Mouse (Mus musculus): ENCODE results near the gene Gfpt1. TPM values are rescaled to one million over a fixed set of nuclear protein-coding genes. Genes with fewer than 3 reads are reported as not detected.

Gfpt1 gene
- 29.2 TPM for polyA plus RNA-seq (2015; fragmentation: Illumina TruSeq; extraction: RNeasy Lipid Tissue Mini Kit (QIAGEN cat#74804); ENCODE audit: low read depth, low replicate concordance)

GRCm38 (mm10) chr6:87042337-87043130 lies at the start of gene Gfpt1:
TSS of gene Gfpt1 (plus strand) at chr6:87042846.

GRCm38 (mm10) chr6:87008887-87009286 lies 33.8 kb upstream of the Gfpt1 start, which contains the start of gene Nfu1:
TSS of gene Nfu1 (plus strand) at chr6:87009236.

GRCm38 (mm10) chr6:87104123-87104796 lies 61.6 kb downstream of the Gfpt1 start, which contains the start of gene D6Ertd527e:
TSS of gene D6Ertd527e (plus strand) at chr6:87104746.

Other genes with a start within 250 kb of the Gfpt1 start
- 5.2 TPM for gene Anxa4, start 249.3 kb upstream of the Gfpt1 start, polyA plus RNA-seq (2015; fragmentation: Illumina TruSeq; extraction: RNeasy Lipid Tissue Mini Kit (QIAGEN cat#74804); ENCODE audit: low read depth, low replicate concordance)
- gene Aak1, start 193.3 kb upstream of the Gfpt1 start, polyA plus RNA-seq (2015; fragmentation: Illumina TruSeq; extraction: RNeasy Lipid Tissue Mini Kit (QIAGEN cat#74804); ENCODE audit: low read depth, low replicate concordance) = 182 TPM
- 98.6 TPM for gene Nfu1, start 33.6 kb upstream of the Gfpt1 start, polyA plus RNA-seq (2015; fragmentation: Illumina TruSeq; extraction: RNeasy Lipid Tissue Mini Kit (QIAGEN cat#74804); ENCODE audit: low read depth, low replicate concordance)
- not detected for gene D6Ertd527e, start 61.9 kb downstream of the Gfpt1 start, polyA plus RNA-seq (2015; fragmentation: Illumina TruSeq; extraction: RNeasy Lipid Tissue Mini Kit (QIAGEN cat#74804); ENCODE audit: low read depth, low replicate concordance)